Mouse (Mus musculus) right cerebral cortex, postnatal 4 days (tissue): ENCODE results near the gene Tmprss11g.

Source experiments
- DNase-seq: peaks from one replicate; pipeline ENCODE4 v3.0.0-alpha.2; 2022

Gene Tmprss11g

GRCm38 (mm10) chr5:86518500-86518899 is at the start of gene Tmprss11g:
Gene Tmprss11g, minus strand, starts transcription at chr5:86518600.
- no peak for DNase-seq

GRCm38 (mm10) chr5:86546693-86547092 is 28.3 kb upstream of the Tmprss11g start:
- no peak for DNase-seq

- DNase-seq: no peak
Measured at GRCm38 (mm10) chr5:86540601-86541000, 22.2 kb upstream of the Tmprss11g start.

GRCm38 (mm10) chr5:86528725-86529124 is 10.3 kb upstream of the Tmprss11g start:
- DNase-seq: peak; percentile 4

GRCm38 (mm10) chr5:86511538-86511937 is 6.9 kb downstream of the Tmprss11g start:
- no peak for DNase-seq

GRCm38 (mm10) chr5:86493453-86493852 is 24.9 kb downstream of the Tmprss11g start:
- no peak for DNase-seq

GRCm38 (mm10) chr5:86482562-86482961 is 35.8 kb downstream of the Tmprss11g start:
- no peak for DNase-seq

GRCm38 (mm10) chr5:86482031-86482430 is 36.4 kb downstream of the Tmprss11g start:
- no peak for DNase-seq

- no peak for DNase-seq
Measured at GRCm38 (mm10) chr5:86473859-86474258, 44.5 kb downstream of the Tmprss11g start.

- DNase-seq: no peak
Measured at GRCm38 (mm10) chr5:86468890-86469289, 49.5 kb downstream of the Tmprss11g start, which contains the start of gene Tmprss11a. Gene Tmprss11a, minus strand, starts transcription at chr5:86468990.

GRCm38 (mm10) chr5:86439306-86439705 is 79.1 kb downstream of the Tmprss11g start:
- DNase-seq: no peak

GRCm38 (mm10) chr5:86438548-86438947 is 79.9 kb downstream of the Tmprss11g start:
- DNase-seq: no peak
